Mouse (Mus musculus): ENCODE measurements at regions not wholly inside any gene's neighbourhood (a gene's known extent, or its start where the extent isn't known, plus 50 kb on each side); places are given as distances from the start of the nearest gene placed in this dataset.

DNA sequence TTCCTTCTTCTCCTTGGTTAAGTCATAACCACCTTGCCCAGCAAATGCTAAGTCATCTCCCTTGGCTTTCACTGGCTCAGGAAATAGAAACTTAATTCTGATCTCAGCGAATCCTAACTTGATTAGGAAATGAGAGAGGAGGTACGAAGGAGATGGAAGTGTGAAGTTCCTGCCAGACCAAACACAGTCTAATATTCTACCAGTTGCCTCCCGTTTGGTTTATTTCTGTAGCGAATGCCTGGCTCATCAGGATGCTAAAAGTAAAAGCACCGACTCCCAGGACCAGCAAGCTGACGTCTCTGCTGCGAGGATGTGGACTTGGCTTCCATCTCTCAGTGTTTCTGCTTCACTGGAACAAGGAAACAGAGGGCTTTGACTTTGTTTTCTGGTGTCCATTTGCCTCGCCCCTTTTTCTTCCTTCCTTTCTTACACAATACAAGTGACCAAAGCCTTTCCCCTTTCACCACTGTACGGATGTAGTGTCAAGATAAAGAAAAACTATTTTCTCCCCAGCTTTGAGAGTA lies 204.3 kb downstream of the Dusp6 start:
- 22% methylated on average over 9 of the region's 9 CpGs for WGBS (ENCODE audit: insufficient replicate concordance)
- no peaks in the 10 kb centered on the region for H3K36me3 ChIP-seq
- 0 out of 2 replicates have a peak overlapping the region, but pooled peaks have one; percentile 10 for H3K27ac ChIP-seq
- H3K9me3 ChIP-seq (replicated peaks): no peaks in the 10 kb centered on the region
- 0 out of 2 replicates have a peak, but pooled peaks have one; percentile 34 for ATAC-seq (ENCODE audit: low read depth)
- DNase-seq: no peak
- H3K27me3 ChIP-seq: peaks cover 1% of the 10 kb centered on the region; the same call in 1 of the 2 replicates
- H3K9ac ChIP-seq: no peak overlapping the region
- peaks cover 10% of the 10 kb centered on the region; the same call in 1 of the 2 replicates for H3K4me1 ChIP-seq (replicated peaks)
- no peak overlapping the region for H3K4me2 ChIP-seq
- H3K4me3 ChIP-seq (replicated peaks): no peak overlapping the region

DNA sequence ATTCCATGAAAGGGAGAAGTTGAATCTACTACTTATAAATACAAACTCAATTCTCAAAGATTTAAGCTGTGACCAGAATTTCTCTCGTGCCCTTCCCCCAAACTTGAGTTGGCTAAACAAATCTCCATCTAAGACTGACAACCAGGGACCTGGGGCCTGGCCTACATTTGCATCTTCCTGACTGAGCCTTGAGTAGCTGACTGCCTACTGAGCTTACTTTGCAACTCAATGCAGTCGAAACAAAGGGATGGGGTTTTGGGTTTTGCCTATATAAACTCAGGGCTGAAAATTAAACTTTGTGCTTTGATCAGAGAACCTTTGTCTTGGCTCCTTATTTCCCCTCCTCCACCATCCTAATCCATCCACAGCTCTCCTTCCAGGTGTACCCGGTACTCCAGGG lies 205.9 kb downstream of the Dusp6 start:
- no peaks in the 10 kb centered on the region for H3K9me3 ChIP-seq (replicated peaks)
- ATAC-seq (ENCODE audit: low read depth): no peak
- H3K27ac ChIP-seq: no peak overlapping the region
- no peaks in the 10 kb centered on the region for H3K27me3 ChIP-seq
- H3K9ac ChIP-seq: no peak overlapping the region
- WGBS (ENCODE audit: insufficient replicate concordance): 44% methylated on average over 3 of the region's 3 CpGs
- no peak overlapping the region for H3K4me3 ChIP-seq (replicated peaks)
- peaks cover 10% of the 10 kb centered on the region for H3K4me1 ChIP-seq (replicated peaks)
- no peak overlapping the region for H3K4me2 ChIP-seq
- no peak for DNase-seq
- no peaks in the 10 kb centered on the region for H3K36me3 ChIP-seq

DNA sequence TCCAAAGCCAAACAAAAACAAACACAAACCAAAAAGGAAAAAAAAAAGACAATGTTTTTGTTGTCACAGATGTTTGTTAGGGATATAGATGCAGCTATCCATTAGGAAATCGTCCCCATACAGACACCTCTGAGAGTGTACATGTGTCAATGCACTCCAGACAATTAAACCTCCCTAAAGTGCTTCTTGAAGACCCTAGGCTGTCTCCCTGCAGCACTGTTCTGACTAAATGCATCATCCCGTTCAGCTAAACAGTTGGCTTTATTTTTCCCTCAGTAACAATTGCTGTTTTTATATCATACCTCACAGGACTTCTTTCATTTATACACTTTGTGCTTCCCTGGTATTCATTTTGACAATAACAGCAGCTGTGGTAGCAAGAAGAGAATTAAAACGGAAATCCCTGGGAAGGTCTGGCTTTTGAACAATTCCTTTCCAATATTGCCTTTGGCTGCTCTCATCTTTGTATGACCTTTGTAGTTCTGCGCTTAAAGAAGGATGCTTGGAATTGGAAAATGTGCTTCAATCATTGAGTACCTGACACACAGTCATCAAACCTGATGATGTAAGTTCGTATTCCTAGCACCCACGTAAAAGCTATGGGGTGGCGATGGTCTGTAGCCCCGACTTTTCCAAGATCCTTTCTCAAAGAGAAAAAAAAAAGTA lies 208.9 kb downstream of the Dusp6 start:
- ATAC-seq (ENCODE audit: low read depth) (no peak), DNase-seq (no peak)
- Histone ChIP-seq H3K36me3 (no peaks in the 10 kb centered on the region), H3K9ac (no peak overlapping the region), H3K4me3 (replicated peaks) (no peak overlapping the region), H3K27ac (no peak overlapping the region), H3K4me1 (replicated peaks) (peaks cover 7% of the 10 kb centered on the region), H3K4me2 (no peak overlapping the region), H3K9me3 (replicated peaks) (no peaks in the 10 kb centered on the region), H3K27me3 (no peaks in the 10 kb centered on the region)
- WGBS (ENCODE audit: insufficient replicate concordance): 67% methylated on average over 8 of the region's 8 CpGs

DNA sequence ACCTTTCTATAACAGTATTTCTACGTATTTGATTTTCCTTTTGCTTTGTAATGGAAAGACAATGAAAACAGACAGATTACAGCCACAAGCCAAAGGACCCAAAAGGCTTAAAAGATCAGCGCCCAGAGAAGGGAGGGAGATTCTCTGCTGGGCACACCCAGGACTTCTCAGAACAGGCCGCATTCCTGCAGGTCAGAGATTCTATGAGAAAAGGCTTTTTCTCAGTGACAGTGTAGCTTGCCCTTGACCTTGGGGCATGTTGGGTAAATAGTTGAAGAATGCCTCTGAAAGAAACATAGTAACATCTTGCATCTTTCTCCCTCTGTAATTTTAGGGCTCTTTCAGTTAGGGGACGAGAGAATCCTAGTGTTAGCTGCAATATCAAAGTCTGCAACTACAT lies 209.8 kb downstream of the Dusp6 start:
- no peak overlapping the region for H3K27ac ChIP-seq
- no peaks in the 10 kb centered on the region for H3K36me3 ChIP-seq
- ATAC-seq (ENCODE audit: low read depth): no peak
- H3K9me3 ChIP-seq (replicated peaks): no peaks in the 10 kb centered on the region
- 63% methylated on average over 4 of the region's 4 CpGs for WGBS (ENCODE audit: insufficient replicate concordance)
- H3K4me2 ChIP-seq: no peak overlapping the region
- H3K9ac ChIP-seq: no peak overlapping the region
- no peaks in the 10 kb centered on the region for H3K27me3 ChIP-seq
- no peak overlapping the region for H3K4me3 ChIP-seq (replicated peaks)
- H3K4me1 ChIP-seq (replicated peaks): no peaks in the 10 kb centered on the region; the same call in 1 of the 2 replicates
- no peak for DNase-seq

DNA sequence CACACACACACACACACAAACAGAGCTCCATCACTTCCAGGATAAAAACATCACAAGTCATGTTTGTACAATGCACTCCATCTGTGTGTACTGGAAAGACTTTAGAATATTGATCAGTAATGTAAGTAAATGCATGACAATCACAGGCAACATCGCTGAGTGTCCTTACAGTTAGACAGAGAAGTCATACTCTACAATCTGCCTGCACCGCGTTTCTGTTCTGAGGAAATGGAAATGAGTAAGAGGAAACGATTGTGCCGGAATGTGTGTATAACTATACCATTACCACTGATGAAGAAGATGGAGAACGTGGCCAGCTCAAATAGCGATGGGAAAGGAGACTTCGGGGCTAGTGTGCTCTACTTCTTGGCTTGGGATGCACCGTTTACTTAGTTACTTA lies 210.7 kb downstream of the Dusp6 start:
- DNase-seq: no peak
- WGBS (ENCODE audit: insufficient replicate concordance): 77% methylated on average over 9 of the region's 9 CpGs
- Histone ChIP-seq H3K9ac (no peak overlapping the region), H3K27ac (no peak overlapping the region), H3K36me3 (no peaks in the 10 kb centered on the region), H3K9me3 (replicated peaks) (no peaks in the 10 kb centered on the region), H3K4me2 (no peak overlapping the region), H3K27me3 (no peaks in the 10 kb centered on the region), H3K4me3 (replicated peaks) (no peak overlapping the region), H3K4me1 (replicated peaks) (no peaks in the 10 kb centered on the region; the same call in 1 of the 2 replicates)
- no peak for ATAC-seq (ENCODE audit: low read depth)

DNA sequence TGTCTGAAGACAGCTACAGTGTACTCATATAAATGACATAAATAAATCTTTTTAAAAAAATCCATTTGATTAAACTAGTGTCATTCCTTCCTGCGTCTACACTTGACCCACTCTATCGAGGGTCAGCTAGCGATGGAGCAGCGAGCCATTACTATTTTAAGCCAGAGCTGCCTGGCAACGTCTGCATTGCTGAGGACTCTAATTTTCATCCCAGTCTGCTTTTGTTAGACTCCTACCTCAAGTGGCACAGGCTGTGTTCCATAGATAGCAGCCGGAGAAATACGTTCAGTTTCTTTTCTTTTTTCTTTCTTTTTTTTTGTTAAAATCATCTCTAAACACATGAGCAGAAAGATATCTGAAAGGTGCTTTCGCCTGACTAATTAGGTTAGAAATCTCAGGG lies 211.5 kb downstream of the Dusp6 start:
- no peak overlapping the region for H3K27ac ChIP-seq
- no peak for DNase-seq
- H3K4me3 ChIP-seq (replicated peaks): no peak overlapping the region
- H3K4me1 ChIP-seq (replicated peaks): no peaks in the 10 kb centered on the region; the same call in 1 of the 2 replicates
- no peak for ATAC-seq (ENCODE audit: low read depth)
- no peak overlapping the region for H3K4me2 ChIP-seq
- no peaks in the 10 kb centered on the region for H3K9me3 ChIP-seq (replicated peaks)
- H3K9ac ChIP-seq: no peak overlapping the region
- H3K27me3 ChIP-seq: no peaks in the 10 kb centered on the region
- WGBS (ENCODE audit: insufficient replicate concordance): 80% methylated on average over 8 of the region's 8 CpGs
- H3K36me3 ChIP-seq: no peaks in the 10 kb centered on the region

DNA sequence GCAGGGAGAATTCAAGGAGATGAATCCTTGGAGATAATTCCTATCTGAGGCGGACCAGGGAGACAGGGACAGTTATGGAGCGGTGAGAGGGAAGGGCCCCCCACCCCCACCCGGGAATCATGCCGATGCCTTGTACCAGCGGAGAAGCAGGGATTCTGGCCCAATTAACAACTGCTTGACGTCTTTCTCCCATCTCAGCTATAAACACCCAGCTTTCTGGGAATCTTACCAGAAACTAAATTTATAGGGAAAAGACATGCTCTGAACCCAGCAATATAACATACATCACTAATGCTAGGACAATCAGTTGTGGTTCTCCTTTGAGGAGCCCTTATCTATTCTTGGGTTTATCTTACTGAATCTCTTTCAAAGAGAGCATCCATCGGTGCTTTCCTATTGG lies 213.2 kb downstream of the Dusp6 start:
- 79% methylated on average over 7 of the region's 7 CpGs for WGBS (ENCODE audit: insufficient replicate concordance)
- ATAC-seq (ENCODE audit: low read depth): no peak
- no peak for DNase-seq
- Histone ChIP-seq H3K9me3 (replicated peaks) (no peaks in the 10 kb centered on the region), H3K4me3 (replicated peaks) (no peak overlapping the region), H3K4me1 (replicated peaks) (no peaks in the 10 kb centered on the region; the same call in 1 of the 2 replicates), H3K4me2 (no peak overlapping the region), H3K9ac (no peak overlapping the region), H3K27ac (no peak overlapping the region), H3K27me3 (no peaks in the 10 kb centered on the region), H3K36me3 (no peaks in the 10 kb centered on the region)

DNA sequence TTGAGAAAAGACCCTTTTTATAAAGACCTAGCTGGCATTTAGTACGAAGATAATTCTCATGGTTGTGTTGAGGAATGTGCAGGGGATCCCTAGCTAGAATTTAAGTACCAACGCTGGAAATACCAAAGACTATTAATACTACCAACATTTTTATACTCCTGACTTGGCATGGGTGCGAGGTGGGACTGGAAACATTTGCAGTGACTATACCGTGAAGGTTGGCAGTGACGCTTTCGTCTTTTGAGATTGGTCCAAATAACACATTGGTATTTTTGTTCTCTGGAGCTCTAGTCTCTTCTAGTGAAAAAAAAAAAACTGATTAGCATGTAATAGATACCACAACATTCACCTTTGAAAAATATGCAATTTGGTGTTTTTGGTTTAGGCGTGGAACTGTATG lies 213.7 kb downstream of the Dusp6 start:
- 73% methylated on average over 7 of the region's 7 CpGs for WGBS (ENCODE audit: insufficient replicate concordance)
- DNase-seq (no peak), ATAC-seq (ENCODE audit: low read depth) (no peak)
- H3K27me3 ChIP-seq: no peaks in the 10 kb centered on the region
- no peaks in the 10 kb centered on the region; the same call in 1 of the 2 replicates for H3K4me1 ChIP-seq (replicated peaks)
- no peak overlapping the region for H3K27ac ChIP-seq
- no peak overlapping the region for H3K4me3 ChIP-seq (replicated peaks)
- H3K9ac ChIP-seq: no peak overlapping the region
- H3K36me3 ChIP-seq: no peaks in the 10 kb centered on the region
- no peak overlapping the region for H3K4me2 ChIP-seq
- H3K9me3 ChIP-seq (replicated peaks): no peaks in the 10 kb centered on the region

DNA sequence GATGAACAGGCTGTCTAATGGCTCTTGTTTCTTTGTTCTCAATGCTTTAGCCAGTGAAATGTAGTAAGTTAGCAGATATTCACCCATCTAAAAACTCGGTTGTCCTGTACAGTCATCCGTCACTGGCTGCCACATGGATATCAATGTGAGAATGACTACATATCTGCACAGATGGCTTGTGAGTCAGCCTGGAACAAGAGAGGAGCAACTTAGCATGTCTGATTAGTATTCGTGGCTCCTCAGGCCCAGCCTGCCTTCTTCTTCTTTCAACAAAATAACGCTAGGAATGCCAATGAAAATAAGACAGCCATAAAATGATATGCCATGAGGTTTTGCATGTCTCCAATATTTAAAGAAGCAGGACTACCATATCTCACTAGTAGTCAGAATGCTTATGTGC lies 217.5 kb downstream of the Dusp6 start:
- 65% methylated on average over 4 of the region's 4 CpGs for WGBS (ENCODE audit: insufficient replicate concordance)
- DNase-seq (no peak), ATAC-seq (ENCODE audit: low read depth) (no peak)
- Histone ChIP-seq H3K4me2 (no peak overlapping the region), H3K36me3 (no peaks in the 10 kb centered on the region), H3K9me3 (replicated peaks) (no peaks in the 10 kb centered on the region), H3K9ac (no peak overlapping the region), H3K4me3 (replicated peaks) (no peak overlapping the region), H3K27me3 (no peaks in the 10 kb centered on the region), H3K27ac (no peak overlapping the region), H3K4me1 (replicated peaks) (no peaks in the 10 kb centered on the region)

DNA sequence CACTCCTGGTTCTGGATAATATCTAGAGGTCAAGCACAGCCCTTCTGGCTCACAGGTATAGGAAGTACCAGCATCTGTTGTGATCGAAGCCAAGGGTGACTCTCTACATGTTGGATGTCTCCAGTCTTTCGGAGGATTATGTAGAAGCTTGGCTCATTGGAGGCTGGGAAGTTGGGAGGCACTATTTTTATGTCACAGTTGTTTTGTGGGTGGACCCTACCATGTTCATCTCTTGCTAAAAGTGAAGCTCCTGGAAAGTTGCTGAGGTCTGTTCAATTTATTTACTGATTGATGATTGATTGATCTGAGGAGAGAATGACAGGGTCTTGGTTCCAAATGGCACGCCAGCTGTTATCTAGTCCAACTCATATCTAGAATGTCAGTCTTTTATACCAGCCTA lies 219.0 kb downstream of the Dusp6 start:
- H3K9ac ChIP-seq: no peak overlapping the region
- H3K4me2 ChIP-seq: no peak overlapping the region
- H3K36me3 ChIP-seq: no peaks in the 10 kb centered on the region
- H3K9me3 ChIP-seq (replicated peaks): no peaks in the 10 kb centered on the region
- no peaks in the 10 kb centered on the region for H3K4me1 ChIP-seq (replicated peaks)
- no peaks in the 10 kb centered on the region for H3K27me3 ChIP-seq
- DNase-seq (no peak), ATAC-seq (ENCODE audit: low read depth) (no peak)
- no peak overlapping the region for H3K27ac ChIP-seq
- 67% methylated on average over 3 of the region's 3 CpGs for WGBS (ENCODE audit: insufficient replicate concordance)
- H3K4me3 ChIP-seq (replicated peaks): no peak overlapping the region

DNA sequence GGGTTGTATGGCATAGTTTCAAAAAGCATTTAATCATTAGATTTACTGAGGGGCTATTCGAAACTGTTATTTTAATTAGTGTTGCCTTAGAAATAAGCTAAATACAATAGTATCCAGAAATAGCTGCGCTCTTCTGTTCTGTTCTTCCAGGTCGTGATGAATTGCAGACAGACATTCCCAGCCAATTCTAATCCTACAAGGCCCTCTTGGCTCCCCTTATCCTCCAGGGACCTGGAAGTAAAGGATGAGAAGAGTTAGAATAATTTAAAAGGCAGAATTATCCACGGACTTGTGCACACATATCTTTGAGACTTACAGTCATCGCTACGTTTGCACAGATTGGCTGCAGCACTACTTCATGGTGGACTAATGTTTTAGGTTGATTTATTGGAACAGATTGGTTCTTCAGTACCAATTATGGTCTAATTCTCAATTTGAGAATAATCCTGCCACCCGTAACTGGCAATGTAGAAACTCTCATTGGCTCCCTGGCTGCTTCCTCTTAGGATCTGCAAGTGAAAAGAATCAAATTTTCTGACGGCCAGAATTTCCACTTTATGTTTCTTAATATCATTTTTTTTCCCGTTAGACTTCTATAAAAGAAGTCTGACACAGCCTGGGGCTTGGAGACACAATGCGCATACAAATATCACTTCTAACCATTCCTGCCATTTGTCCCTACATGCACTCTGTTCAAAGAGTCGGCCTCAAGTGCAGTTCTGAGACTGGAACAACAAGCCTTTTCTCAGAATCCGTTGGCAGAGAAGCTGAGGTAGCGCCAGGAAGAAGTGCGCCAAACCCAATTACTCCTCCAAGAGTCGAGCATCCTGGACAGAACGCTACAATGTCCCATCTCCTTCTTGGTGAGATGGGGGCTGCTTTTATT lies 225.4 kb downstream of the Dusp6 start:
- WGBS (ENCODE audit: insufficient replicate concordance): 73% methylated on average over 16 of the region's 16 CpGs
- no peak overlapping the region for H3K9ac ChIP-seq
- no peaks in the 10 kb centered on the region for H3K4me1 ChIP-seq (replicated peaks)
- H3K4me2 ChIP-seq: no peak overlapping the region
- H3K9me3 ChIP-seq (replicated peaks): no peaks in the 10 kb centered on the region
- DNase-seq (no peak), ATAC-seq (ENCODE audit: low read depth) (no peak)
- H3K27me3 ChIP-seq: no peaks in the 10 kb centered on the region
- no peaks in the 10 kb centered on the region for H3K36me3 ChIP-seq
- no peak overlapping the region for H3K27ac ChIP-seq
- H3K4me3 ChIP-seq (replicated peaks): no peak overlapping the region

All from liver, embryonic 13.5 days (tissue).